Mouse (Mus musculus) embryonic facial prominence, embryonic 12.5 days (tissue): ENCODE results near the gene Abt1. TPM values are rescaled to one million over a fixed set of nuclear protein-coding genes. Genes with fewer than 3 reads are reported as not detected.
A peak's percentile ranks its signal among the peaks of the same experiment; 100 is the strongest.

ENCODE experiments used
- ATAC-seq: fragments of 200-750 bp; cut with Nextera tagmentation; 2 replicates; pipeline ENCODE4 v1.8.0; 2017; ENCODE audit not compliant: insufficient number of reproducible peaks, insufficient read depth, low FRiP score, low TSS enrichment
- H3K27ac ChIP-seq: fragments of 300-500 bp; sonication (generic); 2 replicates; pipeline ENCODE4 v1.5.1; 2016; ENCODE audit warnings: mild to moderate bottlenecking
- H3K27me3 ChIP-seq: fragments of 300-500 bp; sonication (generic); 2 replicates; pipeline ENCODE4 v1.6.1; 2016; ENCODE audit warnings: mild to moderate bottlenecking, moderate library complexity
- H3K36me3 ChIP-seq: fragments of 300-500 bp; sonication (generic); 2 replicates; pipeline ENCODE4 v1.6.1; 2016; ENCODE audit warnings: mild to moderate bottlenecking
- H3K4me1 ChIP-seq: fragments of 300-500 bp; sonication (generic); 2 replicates; pipeline ENCODE4 v1.6.1; 2016
- H3K4me2 ChIP-seq: fragments of 300-500 bp; sonication (generic); replicated peaks from 2 replicates; pipeline ENCODE4 v1.6.1; 2016; ENCODE audit warnings: mild to moderate bottlenecking, moderate library complexity
- H3K4me3 ChIP-seq: fragments of 300-500 bp; sonication (generic); 2 replicates; pipeline ENCODE4 v1.5.1; 2016; ENCODE audit warnings: mild to moderate bottlenecking
- H3K9ac ChIP-seq: fragments of 300-500 bp; sonication (generic); 2 replicates; pipeline ENCODE4 v1.6.1; 2016; ENCODE audit warnings: mild to moderate bottlenecking, moderate library complexity
- H3K9me3 ChIP-seq: fragments of 300-500 bp; sonication (generic); 2 replicates; pipeline ENCODE4 v1.6.1; 2016; ENCODE audit warnings: mild to moderate bottlenecking, moderate library complexity
- WGBS: fragments of 180-500 bp; shearing (Covaris S2); methylation state at CpG from one replicate; pipeline ENCODE4 v1.1.7; 2016; 5-methylcytosine and 5-hydroxymethylcytosine counted together
- polyA plus RNA-seq: library from polyadenylated mRNA; unstranded; fragments of >200 nt; fragmentation: Nextera tagmentation; extraction: Ambion mirVana; gene quantifications from 2 replicates; pipeline ENCODE4 v1.2.1, GENCODE M21; 2016

Gene Abt1
- polyA plus RNA-seq, 1 experiment from 2014 or later = 12.9 TPM

DNA sequence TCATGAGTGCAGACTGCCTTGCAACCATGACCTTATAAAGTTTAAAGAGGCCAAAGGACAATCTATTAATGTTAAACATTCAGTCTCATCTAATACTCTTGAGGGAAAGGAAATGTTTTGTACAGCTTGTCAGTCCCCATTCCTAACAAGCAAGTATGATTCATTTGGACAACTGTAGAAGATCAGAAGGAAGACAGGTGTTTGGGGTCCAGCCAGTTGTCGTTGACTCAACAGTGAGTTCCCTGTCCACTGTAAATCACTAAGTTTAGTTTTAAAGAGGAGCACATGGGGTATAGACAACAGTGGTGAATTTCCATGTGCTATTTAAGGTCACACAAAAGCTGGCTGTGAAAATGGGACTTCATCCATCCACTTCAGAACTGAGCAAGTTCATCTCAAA is 51.2 kb downstream of the Abt1 start:
- Histone ChIP-seq H3K4me1 (peaks cover 7% of the 10 kb centered on the region), H3K4me3 (no peak overlapping the region), H3K36me3 (no peaks in the 10 kb centered on the region), H3K27ac (no peak overlapping the region), H3K27me3 (no peaks in the 10 kb centered on the region), H3K9ac (no peak overlapping the region), H3K9me3 (no peaks in the 10 kb centered on the region), H3K4me2 (no peak overlapping the region)
- ATAC-seq = no peak
- 71% methylated on average over 1 of the region's 1 CpGs for WGBS

DNA sequence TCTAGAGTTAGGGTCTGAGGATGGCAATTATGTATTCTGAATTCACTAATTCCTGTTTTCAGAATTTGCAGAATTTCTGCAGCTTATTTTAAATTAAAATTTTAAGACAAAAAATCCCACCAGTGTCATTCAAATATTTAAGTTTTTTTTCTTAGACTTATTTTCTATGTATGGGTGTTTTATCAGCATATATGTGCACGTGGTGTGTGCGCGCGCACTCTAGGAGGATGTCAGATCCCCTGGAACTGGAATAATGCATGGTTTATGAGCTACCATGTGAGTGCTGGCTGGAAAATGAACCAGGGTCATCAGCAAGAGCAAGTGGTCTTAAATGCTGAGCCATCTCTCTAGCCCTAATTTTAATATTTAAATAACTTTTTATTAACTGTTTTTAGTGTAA is 53.6 kb downstream of the Abt1 start:
- Histone ChIP-seq H3K4me1 (peaks cover 18% of the 10 kb centered on the region), H3K4me2 (peak overlapping the region; percentile 73), H3K27ac (no peak overlapping the region), H3K36me3 (0 out of 2 replicates have a peak, but pooled peaks cover 2% of the 10 kb centered on the region), H3K27me3 (no peaks in the 10 kb centered on the region), H3K4me3 (0 out of 2 replicates have a peak overlapping the region, but pooled peaks have one; percentile 80), H3K9ac (peak overlapping the region; percentile 75; the same call in 1 of the 2 replicates), H3K9me3 (no peaks in the 10 kb centered on the region)
- no peak for ATAC-seq
- 92% methylated on average over 4 of the region's 4 CpGs for WGBS

DNA sequence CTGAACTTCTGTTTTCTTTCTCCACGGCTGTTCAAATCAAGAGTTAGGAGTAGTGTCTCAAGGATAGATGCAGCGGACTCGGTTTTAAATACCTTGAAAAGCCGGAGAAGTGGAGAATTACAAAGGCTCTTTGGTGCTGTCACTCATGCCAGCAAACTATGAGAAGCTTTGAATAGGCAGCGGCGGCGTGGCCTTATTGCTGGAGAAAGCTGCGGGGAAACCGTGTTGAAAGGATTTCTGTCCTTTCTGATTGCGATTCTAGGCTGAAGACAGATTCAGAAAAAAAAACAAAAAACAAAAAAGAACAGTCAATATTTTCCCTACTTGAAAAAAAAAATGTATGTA is 54.3 kb downstream of the Abt1 start:
- H3K4me3 ChIP-seq = peak overlapping the region; percentile 80
- peaks cover 18% of the 10 kb centered on the region for H3K4me1 ChIP-seq
- H3K4me2 ChIP-seq = peak overlapping the region; percentile 73
- peak overlapping the region; percentile 95 for H3K27ac ChIP-seq
- H3K9me3 ChIP-seq = no peaks in the 10 kb centered on the region
- WGBS = under 1% methylated on average over 10 of the region's 10 CpGs
- no peaks in the 10 kb centered on the region for H3K27me3 ChIP-seq
- ATAC-seq = 0 out of 2 replicates have a peak, but pooled peaks have one; percentile 3
- 0 out of 2 replicates have a peak, but pooled peaks cover 2% of the 10 kb centered on the region for H3K36me3 ChIP-seq
- peak overlapping the region; percentile 75; the same call in 1 of the 2 replicates for H3K9ac ChIP-seq

DNA sequence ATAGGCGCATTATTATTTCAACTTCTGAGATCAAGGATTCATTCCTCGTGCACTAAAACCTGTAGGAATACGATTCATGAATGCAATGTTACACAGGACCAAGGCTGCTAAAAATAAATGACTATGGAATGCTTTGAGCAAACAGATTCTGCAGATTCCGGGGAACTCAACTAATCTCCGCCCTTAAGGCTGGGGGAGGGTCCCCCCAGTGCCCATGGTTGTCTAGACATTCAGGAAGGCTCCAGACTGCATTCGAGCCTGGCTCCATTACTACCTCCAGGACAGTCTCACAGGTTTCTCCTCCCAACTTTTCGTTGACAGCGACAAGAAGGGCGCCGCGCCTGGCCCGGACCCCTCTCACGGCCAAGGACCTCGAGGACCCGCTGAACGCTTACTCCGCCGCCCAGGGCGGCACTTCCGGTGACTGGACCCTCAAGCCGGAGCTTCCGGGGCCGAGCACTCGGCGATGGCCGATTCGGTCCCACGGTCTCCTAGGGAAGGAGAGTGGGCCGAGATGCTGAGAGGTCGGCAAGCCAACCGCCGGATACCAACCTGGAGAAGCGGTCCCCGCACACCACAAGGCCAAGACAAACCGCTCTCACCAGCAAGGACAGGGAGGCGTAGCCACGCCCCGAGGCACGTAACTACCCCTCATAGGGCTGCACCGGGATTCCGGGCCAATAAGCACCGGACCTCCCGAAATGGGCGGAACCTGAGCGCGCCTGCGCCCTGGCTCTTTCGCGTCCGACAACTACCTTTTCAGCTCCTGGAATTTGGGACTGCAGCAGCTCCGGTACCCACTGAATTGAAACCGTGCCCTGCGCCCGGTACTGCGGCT is 54.9 kb downstream of the Abt1 start, which contains the start of gene Zfp322a:
Zfp322a (minus strand) TSS at position 626 of the 838 bp plus-strand sequence.
- H3K9ac ChIP-seq = peak within 1 kb of the TSS; percentile 75
- H3K27ac ChIP-seq = peak within 1 kb of the TSS; percentile 95
- peak within 1 kb of the TSS; percentile 73 for H3K4me2 ChIP-seq
- H3K27me3 ChIP-seq = no peaks in the 10 kb centered on the region
- H3K9me3 ChIP-seq = no peaks in the 10 kb centered on the region
- H3K4me1 ChIP-seq = peaks cover 18% of the 10 kb centered on the region
- peak within 1 kb of the TSS; percentile 80 for H3K4me3 ChIP-seq
- under 1% methylated on average over 55 of the region's 55 CpGs for WGBS
- H3K36me3 ChIP-seq = peaks cover 6% of the 10 kb centered on the region; the same call in 1 of the 2 replicates
- peak; percentile 99 for ATAC-seq

Other genes starting within 250 kb of the Abt1 start
- gene Vmn1r220, start 235.9 kb downstream of the Abt1 start, polyA plus RNA-seq = not detected in 2 replicates
- not detected in 2 replicates for gene Vmn1r221, start 209.7 kb downstream of the Abt1 start, polyA plus RNA-seq
- gene Vmn1r222, start 187.9 kb downstream of the Abt1 start, polyA plus RNA-seq = not detected in 2 replicates
- gene Vmn1r223, start 176.7 kb downstream of the Abt1 start, polyA plus RNA-seq = not detected in 2 replicates
- gene Zfp322a, start 54.7 kb downstream of the Abt1 start, polyA plus RNA-seq = 65.4 and 67.5 TPM in 2 replicates
- 0.10 and 0.20 TPM in 2 replicates for gene Btn1a1, start 42.0 kb upstream of the Abt1 start, polyA plus RNA-seq
- gene Btn2a2, start 65.0 kb upstream of the Abt1 start, polyA plus RNA-seq = 1.6 TPM in 2 replicates
- gene Hist1h4h, start 107.2 kb upstream of the Abt1 start, polyA plus RNA-seq = 6.2 and 6.8 TPM in 2 replicates
- gene Hist1h2af, start 110.0 kb upstream of the Abt1 start, polyA plus RNA-seq = 10.7 and 15.5 TPM in 2 replicates
- 7.8 and 11.8 TPM in 2 replicates for gene Hist1h3g, start 111.6 kb upstream of the Abt1 start, polyA plus RNA-seq
- gene Hist1h2bh, start 119.5 kb upstream of the Abt1 start, polyA plus RNA-seq = 1.3 and 1.5 TPM in 2 replicates
- gene Hist1h3f, start 120.2 kb upstream of the Abt1 start, polyA plus RNA-seq = 1.3 and 2.3 TPM in 2 replicates
- 2.1 and 2.4 TPM in 2 replicates for gene Hist1h4f, start 127.8 kb upstream of the Abt1 start, polyA plus RNA-seq
- gene Hist1h1d, start 129.4 kb upstream of the Abt1 start, polyA plus RNA-seq = 0.64 and 0.75 TPM in 2 replicates
- 9.5 and 9.6 TPM in 2 replicates for gene Hist1h3e, start 138.5 kb upstream of the Abt1 start, polyA plus RNA-seq
- gene Hist1h2ae, start 147.4 kb upstream of the Abt1 start, polyA plus RNA-seq = 139 and 153 TPM in 2 replicates
- gene Hist1h2bg, start 147.5 kb upstream of the Abt1 start, polyA plus RNA-seq = 11.4 and 15.7 TPM in 2 replicates
- 10.7 and 11.9 TPM in 2 replicates for gene Hist1h2bf, start 150.3 kb upstream of the Abt1 start, polyA plus RNA-seq
- 2.0 and 3.6 TPM in 2 replicates for gene Hist1h2ad, start 150.5 kb upstream of the Abt1 start, polyA plus RNA-seq
- 5.5 and 7.0 TPM in 2 replicates for gene Hist1h3d, start 151.9 kb upstream of the Abt1 start, polyA plus RNA-seq
- gene Hist1h4d, start 157.7 kb upstream of the Abt1 start, polyA plus RNA-seq = 123 and 126 TPM in 2 replicates
- gene Hist1h2be, start 197.3 kb upstream of the Abt1 start, polyA plus RNA-seq = 3.3 and 3.6 TPM in 2 replicates
- gene Hist1h1e, start 198.7 kb upstream of the Abt1 start, polyA plus RNA-seq = 22.6 and 24.2 TPM in 2 replicates